Mouse (Mus musculus): ENCODE data around the gene Tardbp. TPM values are rescaled to one million over a fixed set of nuclear protein-coding genes. Genes with fewer than 3 reads are reported as not detected.
A peak's percentile ranks its signal among the peaks of the same experiment; 100 is the strongest.

Tardbp gene
- polyA plus RNA-seq, 1 experiment: 433 TPM

DNA sequence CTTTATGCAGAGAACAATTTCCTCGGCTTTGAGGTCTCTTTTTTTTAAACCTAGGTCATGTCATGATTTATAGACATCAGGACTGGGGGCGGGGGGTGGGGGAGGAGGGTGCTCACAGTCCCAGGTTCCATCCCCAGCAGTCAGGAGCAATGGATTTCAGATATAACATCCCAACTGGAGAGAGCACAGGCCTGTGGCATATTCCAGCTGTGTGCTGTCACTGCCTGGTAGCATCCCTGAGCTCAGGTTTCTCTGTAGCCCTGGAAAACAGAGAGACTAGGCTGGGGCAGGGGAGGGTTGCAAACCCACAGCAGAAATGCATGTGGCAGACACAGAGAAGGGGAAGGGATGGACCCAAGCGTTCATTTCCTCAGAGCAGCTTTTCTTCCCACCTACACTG, 33.4 kb upstream of the Tardbp start:
- no peak overlapping the region for H3K27ac ChIP-seq (ENCODE audit: insufficient read depth, low read depth, low read length)
- peaks cover 12% of the 10 kb centered on the region for H3K4me1 ChIP-seq (ENCODE audit: control insufficient read depth, insufficient read depth, low read length)
- TF ChIP-seq POLR2A (IDR thresholded peaks at IDR 0.05; ENCODE audit: insufficient read depth, low read depth, low read length): no peak
- no peak for TF ChIP-seq CTCF (IDR thresholded peaks at IDR 0.05; ENCODE audit: insufficient read depth, low read depth, low read length)
- H3K4me3 ChIP-seq (ENCODE audit: insufficient read depth, low read depth, low read length): no peak overlapping the region
- WGBS: 79% methylated on average over 3 of the region's 3 CpGs

DNA sequence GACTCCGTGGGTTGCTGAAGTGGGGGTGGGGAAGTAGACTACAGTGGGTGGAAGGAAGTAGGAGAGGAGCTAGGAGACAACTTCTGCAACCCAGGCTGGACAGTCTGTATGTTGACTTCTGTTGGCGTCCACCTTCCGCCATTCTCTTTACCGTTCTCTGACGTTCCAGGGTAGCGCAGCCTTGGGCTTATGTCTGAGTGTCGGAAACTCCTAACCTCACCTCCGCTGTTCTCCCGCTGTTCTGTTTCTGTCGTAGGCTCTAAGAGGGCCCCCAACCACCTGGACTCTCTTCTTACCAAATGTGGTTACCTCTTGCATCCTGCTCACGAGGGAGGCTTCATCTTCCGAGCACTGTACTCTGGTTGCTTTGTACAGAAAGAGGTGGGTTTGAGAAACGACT, 31.0 kb upstream of the Tardbp start:
- no peak overlapping the region for H3K27ac ChIP-seq (ENCODE audit: insufficient read depth, low read depth, low read length)
- peaks cover 12% of the 10 kb centered on the region for H3K4me1 ChIP-seq (ENCODE audit: control insufficient read depth, insufficient read depth, low read length)
- 86% methylated on average over 13 of the region's 13 CpGs for WGBS
- no peak overlapping the region for H3K4me3 ChIP-seq (ENCODE audit: insufficient read depth, low read depth, low read length)
- TF ChIP-seq CTCF (IDR thresholded peaks at IDR 0.05; ENCODE audit: insufficient read depth, low read depth, low read length): no peak
- no peak for TF ChIP-seq POLR2A (IDR thresholded peaks at IDR 0.05; ENCODE audit: insufficient read depth, low read depth, low read length)

DNA sequence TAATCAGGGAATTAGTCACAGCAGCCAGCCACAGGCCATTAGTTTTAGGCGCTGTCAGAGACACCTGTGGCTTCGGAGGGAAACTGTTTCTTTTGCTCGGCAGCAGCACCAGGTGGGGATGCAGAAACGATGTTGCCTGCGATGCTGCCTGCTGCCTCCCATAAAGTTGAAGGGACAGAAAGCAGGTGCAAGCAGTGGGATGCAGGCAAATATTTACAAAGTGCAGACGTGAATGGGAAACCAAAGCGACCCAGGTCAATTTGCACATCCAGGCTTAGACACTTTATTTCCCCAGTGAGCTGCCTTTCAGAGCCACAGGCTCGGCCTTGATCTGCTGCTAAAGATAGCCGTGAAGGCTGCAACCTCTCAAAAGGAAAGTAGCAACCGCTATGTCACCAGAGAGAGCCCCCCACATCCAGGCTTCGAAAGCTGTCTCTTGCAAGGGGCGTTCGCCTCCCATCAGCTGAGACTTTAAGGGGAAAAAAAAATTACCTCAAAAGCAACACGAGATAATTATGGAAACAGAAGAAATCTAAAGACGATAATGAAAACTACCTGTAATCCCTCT, 30.0 kb upstream of the Tardbp start:
- Histone ChIP-seq H3K27ac (ENCODE audit: insufficient read depth, low read depth, low read length) (no peak overlapping the region), H3K4me3 (ENCODE audit: insufficient read depth, low read depth, low read length) (no peak overlapping the region), H3K4me1 (ENCODE audit: control insufficient read depth, insufficient read depth, low read length) (peaks cover 7% of the 10 kb centered on the region)
- TF ChIP-seq CTCF (IDR thresholded peaks at IDR 0.05; ENCODE audit: insufficient read depth, low read depth, low read length) (no peak), POLR2A (IDR thresholded peaks at IDR 0.05; ENCODE audit: insufficient read depth, low read depth, low read length) (no peak)
- 53% methylated on average over 15 of the region's 15 CpGs for WGBS

DNA sequence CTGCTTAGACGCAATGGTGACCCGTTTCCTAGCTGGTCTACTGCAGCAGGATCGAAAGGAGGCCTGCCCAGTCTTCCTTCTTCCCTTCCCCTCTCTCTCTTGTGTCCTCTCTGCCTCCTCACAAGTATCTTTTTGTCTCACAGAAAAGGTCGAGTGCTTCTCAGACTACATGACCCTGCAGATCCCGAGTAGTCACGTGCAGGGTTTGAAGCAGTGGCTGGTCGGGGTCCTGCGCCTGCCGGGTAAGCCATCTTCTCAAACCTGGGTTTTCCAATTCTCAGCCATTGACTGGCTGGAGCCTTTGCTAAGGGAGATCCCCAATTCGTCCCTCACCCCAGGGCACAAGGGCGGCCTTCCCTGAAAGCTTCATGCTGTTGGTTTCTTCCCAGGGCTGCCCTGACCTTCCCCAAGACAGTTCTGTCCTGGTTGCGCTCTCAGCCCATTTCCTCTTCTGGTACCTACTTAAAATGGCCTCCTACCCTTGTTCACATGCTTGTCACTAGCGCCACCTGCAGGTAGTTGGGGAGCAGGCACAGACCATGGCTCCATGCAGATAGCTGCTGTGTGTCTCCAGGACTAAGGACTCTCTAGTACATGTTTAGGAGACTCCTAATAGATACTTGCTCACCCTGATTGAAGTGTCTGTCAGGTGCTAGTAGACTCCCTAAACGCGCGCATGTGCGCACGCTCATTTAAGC, 28.0 kb upstream of the Tardbp start:
- WGBS: 90% methylated on average over 18 of the region's 18 CpGs
- Histone ChIP-seq H3K27ac (ENCODE audit: insufficient read depth, low read depth, low read length) (no peak overlapping the region), H3K4me1 (ENCODE audit: control insufficient read depth, insufficient read depth, low read length) (peaks cover 7% of the 10 kb centered on the region), H3K4me3 (ENCODE audit: insufficient read depth, low read depth, low read length) (no peak overlapping the region)
- TF ChIP-seq POLR2A (IDR thresholded peaks at IDR 0.05; ENCODE audit: insufficient read depth, low read depth, low read length) (no peak), CTCF (IDR thresholded peaks at IDR 0.05; ENCODE audit: insufficient read depth, low read depth, low read length) (no peak)

DNA sequence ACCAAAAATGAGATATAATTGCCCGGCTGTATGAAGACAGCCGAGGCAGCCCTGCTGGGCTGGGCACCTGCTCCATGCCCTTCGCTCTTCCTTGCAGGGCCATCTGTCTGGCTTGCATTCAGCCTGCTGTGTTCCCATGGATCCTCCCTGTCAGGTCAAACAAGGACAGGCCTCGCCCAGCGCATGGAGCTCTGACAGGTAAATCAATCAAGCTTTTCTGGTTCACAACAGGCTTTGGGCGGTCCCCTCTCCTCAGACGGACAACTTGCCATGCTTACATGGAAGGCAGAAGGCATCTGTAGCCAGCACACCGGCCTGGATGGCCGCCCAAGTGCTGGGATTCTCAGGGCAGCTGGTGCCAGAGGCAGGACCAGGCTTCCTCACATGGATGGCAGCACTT, 24.2 kb upstream of the Tardbp start:
- WGBS: 85% methylated on average over 9 of the region's 9 CpGs
- no peaks in the 10 kb centered on the region; the same call in 1 of the 2 replicates for H3K4me1 ChIP-seq (ENCODE audit: control insufficient read depth, insufficient read depth, low read length)
- H3K4me3 ChIP-seq (ENCODE audit: insufficient read depth, low read depth, low read length): no peak overlapping the region
- TF ChIP-seq CTCF (IDR thresholded peaks at IDR 0.05; ENCODE audit: insufficient read depth, low read depth, low read length): no peak
- TF ChIP-seq POLR2A (IDR thresholded peaks at IDR 0.05; ENCODE audit: insufficient read depth, low read depth, low read length): no peak
- no peak overlapping the region for H3K27ac ChIP-seq (ENCODE audit: insufficient read depth, low read depth, low read length)

DNA sequence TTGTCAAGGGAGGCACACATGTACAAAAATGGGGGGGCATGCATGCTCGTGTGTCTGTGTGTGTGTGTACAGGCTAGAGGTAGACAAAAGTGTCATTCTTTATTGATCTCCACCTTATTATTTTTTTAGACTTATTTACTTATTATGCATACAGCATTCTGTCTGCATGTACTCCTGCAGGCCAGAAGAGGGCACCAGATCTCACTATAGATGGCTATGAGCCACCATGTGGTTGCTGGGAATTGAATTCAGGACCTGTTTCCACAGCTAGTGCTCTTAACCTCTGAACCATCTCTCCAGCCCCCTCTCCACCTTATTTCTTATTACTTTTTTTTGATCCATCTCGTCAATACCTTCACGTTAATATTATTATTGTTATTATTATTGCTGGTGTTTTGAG, 22.5 kb upstream of the Tardbp start:
- Histone ChIP-seq H3K27ac (ENCODE audit: insufficient read depth, low read depth, low read length) (no peak overlapping the region), H3K4me1 (ENCODE audit: control insufficient read depth, insufficient read depth, low read length) (no peaks in the 10 kb centered on the region; the same call in 1 of the 2 replicates), H3K4me3 (ENCODE audit: insufficient read depth, low read depth, low read length) (no peak overlapping the region)
- WGBS: 81% methylated on average over 3 of the region's 3 CpGs
- no peak for TF ChIP-seq CTCF (IDR thresholded peaks at IDR 0.05; ENCODE audit: insufficient read depth, low read depth, low read length)
- TF ChIP-seq POLR2A (IDR thresholded peaks at IDR 0.05; ENCODE audit: insufficient read depth, low read depth, low read length): no peak

DNA sequence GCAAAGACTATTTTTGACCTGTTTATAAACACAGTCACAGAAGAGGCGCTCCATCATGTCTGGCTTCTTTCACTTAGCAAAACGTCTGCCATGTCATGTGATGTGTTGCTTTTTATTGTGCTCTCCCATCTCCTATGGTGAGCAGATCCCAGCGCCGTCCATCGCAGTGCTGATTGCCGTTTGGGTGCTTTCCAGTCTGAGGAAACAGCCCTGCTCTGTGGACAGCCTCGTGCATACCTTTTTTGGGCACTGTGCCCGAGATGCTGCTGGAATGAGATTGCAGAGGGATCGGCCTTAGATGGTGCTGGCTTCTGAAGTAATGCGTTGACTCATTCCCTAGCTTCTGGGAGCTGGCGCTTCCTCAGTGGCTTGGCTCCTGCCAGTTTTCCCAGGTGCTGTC, 19.8 kb upstream of the Tardbp start:
- Histone ChIP-seq H3K4me3 (ENCODE audit: insufficient read depth, low read depth, low read length) (no peak overlapping the region), H3K4me1 (ENCODE audit: control insufficient read depth, insufficient read depth, low read length) (peaks cover 4% of the 10 kb centered on the region), H3K27ac (ENCODE audit: insufficient read depth, low read depth, low read length) (no peak overlapping the region)
- WGBS: 46% methylated on average over 11 of the region's 11 CpGs
- TF ChIP-seq POLR2A (IDR thresholded peaks at IDR 0.05; ENCODE audit: insufficient read depth, low read depth, low read length): no peak
- no peak for TF ChIP-seq CTCF (IDR thresholded peaks at IDR 0.05; ENCODE audit: insufficient read depth, low read depth, low read length)

DNA sequence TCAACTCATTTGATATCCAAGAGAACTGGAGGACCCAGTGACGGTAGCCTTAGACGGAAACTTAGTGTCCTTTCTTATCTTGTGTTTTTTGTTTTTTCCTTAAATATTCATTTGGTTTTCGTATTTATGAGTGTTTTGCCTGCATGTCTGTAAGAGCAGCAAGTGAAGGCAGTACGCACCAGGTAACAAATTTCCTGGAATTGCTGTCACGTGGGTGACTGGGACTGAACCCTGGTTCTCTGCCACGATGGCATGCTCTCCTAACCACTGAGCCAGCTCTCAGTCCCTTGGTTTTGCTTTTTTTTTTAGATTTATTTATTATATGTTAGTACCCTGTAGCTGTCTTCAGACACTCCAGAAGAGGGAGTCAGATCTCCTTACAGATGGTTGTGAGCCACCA, 18.1 kb upstream of the Tardbp start:
- no peak overlapping the region for H3K27ac ChIP-seq (ENCODE audit: insufficient read depth, low read depth, low read length)
- WGBS: 87% methylated on average over 6 of the region's 6 CpGs
- no peak overlapping the region for H3K4me3 ChIP-seq (ENCODE audit: insufficient read depth, low read depth, low read length)
- TF ChIP-seq POLR2A (IDR thresholded peaks at IDR 0.05; ENCODE audit: insufficient read depth, low read depth, low read length) (no peak), CTCF (IDR thresholded peaks at IDR 0.05; ENCODE audit: insufficient read depth, low read depth, low read length) (no peak)
- peaks cover 4% of the 10 kb centered on the region for H3K4me1 ChIP-seq (ENCODE audit: control insufficient read depth, insufficient read depth, low read length)

DNA sequence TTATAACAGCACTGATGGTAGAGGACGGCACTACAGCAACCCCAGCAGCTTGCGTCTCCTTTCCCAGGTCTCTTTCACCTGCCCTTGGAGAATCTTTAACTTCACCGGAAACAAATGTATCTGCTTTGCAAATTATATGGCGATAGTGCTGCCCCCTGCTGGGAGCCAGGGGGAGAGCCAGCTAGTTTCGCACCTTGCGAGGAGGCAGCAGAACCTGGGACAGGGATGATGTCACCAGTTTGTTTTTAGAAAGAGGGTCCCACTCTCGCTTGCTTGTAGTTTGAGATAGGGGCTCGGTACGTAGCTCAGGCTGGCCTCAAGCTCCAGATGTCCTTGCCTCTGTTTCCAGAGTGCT, 17.3 kb upstream of the Tardbp start:
- Histone ChIP-seq H3K27ac (ENCODE audit: insufficient read depth, low read depth, low read length) (no peak overlapping the region), H3K4me1 (ENCODE audit: control insufficient read depth, insufficient read depth, low read length) (peaks cover 4% of the 10 kb centered on the region), H3K4me3 (ENCODE audit: insufficient read depth, low read depth, low read length) (0 out of 2 replicates have a peak overlapping the region, but pooled peaks have one; percentile 2)
- TF ChIP-seq CTCF (IDR thresholded peaks at IDR 0.05; ENCODE audit: insufficient read depth, low read depth, low read length) (peak; percentile 75), POLR2A (IDR thresholded peaks at IDR 0.05; ENCODE audit: insufficient read depth, low read depth, low read length) (no peak)
- WGBS: 6% methylated on average over 9 of the region's 9 CpGs
